Mouse (Mus musculus) ES-Bruce4 (cell line): ENCODE measurements around the gene Ctbp1.

Source experiments
- CTCF ChIP-seq: IDR thresholded peaks from one replicate; pipeline ENCODE4 v1.8.1; 2011; ENCODE audit warnings: low read depth, low read length
- EP300 ChIP-seq: IDR thresholded peaks from 2 replicates; pipeline ENCODE4 v1.6.1; 2011; ENCODE audit warnings: low read depth, low read length; ENCODE audit not compliant: insufficient read depth
- POLR2A ChIP-seq: IDR thresholded peaks from one replicate; pipeline ENCODE4 v1.8.1; 2011; ENCODE audit warnings: low read length; ENCODE audit not compliant: insufficient read depth

DNA sequence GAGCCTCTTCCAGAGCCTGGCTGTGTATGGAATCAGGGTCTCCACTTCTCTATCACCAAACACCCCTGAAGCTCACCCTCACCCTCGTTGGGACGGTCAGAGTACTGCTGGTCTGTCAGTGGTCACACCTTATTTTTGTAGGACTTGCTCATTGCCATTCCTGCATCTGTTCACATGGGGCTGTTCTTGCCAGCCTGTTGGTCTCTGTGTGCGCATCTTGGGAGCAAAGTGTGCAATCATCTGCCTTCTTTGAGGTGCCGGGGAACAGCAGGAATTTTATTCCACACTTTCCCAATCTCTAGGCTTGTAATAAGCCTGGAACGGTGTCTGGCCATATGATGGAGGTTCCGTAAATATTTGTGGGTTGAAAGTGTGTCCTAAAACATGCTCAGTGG, 71.6 kb downstream of the Ctbp1 start:
- no peak for TF ChIP-seq POLR2A
- no peak for TF ChIP-seq CTCF
- TF ChIP-seq EP300 = no peak
